20 mouse cellular contexts compared by ENCODE assay signal in the genomic region with DNA sequence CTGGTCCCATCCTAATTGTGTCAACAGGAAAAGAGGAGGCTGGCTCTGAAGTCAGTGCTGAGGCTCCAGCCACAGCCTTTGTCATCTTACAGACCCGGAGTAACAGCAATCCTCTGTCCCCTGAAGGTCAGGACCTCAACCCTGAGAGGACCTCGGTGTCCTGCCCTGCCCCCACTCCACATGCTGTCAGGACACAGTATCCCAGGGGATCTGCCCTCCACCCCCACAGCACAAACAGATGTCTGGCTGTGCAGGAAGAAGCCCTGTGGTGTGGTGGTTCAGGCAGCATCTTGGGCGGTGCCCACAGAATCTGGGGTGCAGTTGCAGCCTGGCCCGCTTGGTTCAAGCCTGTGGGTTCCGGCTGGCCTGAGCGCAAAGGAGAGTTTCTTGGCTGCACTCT. TPM values are rescaled to one million over a fixed set of nuclear protein-coding genes. Genes with fewer than 3 reads are reported as not detected.
A peak's percentile ranks its signal among the peaks of the same experiment; 100 is the strongest.
DNase-seq lines count a peak whose midpoint lies in the region; ATAC-seq and TF ChIP-seq lines count a peak whose summit lies in the region.
"Had no signal": no experiment of that assay in that cellular context is flagged by ENCODE, and none has a peak within 500 bp of the region (broad histone marks: within the 10 kb centered on the region; RNA-seq: fewer than 3 reads in every experiment).

No protein-coding gene starts in this region.

- TF ChIP-seq POLR2A in heart, adult 2 months (IDR thresholded peaks at IDR 0.05; ENCODE audit: insufficient read depth, low read depth, low read length), result no peak

- no peaks in the 10 kb centered on the region for H3K79me2 ChIP-seq in heart, adult 2 months (replicated peaks; ENCODE audit: control insufficient read depth, insufficient read depth, low read length)

- H3K9ac ChIP-seq in kidney, embryonic 14.5 days (ENCODE audit: low read depth, low read length), result no peak overlapping the region
- no peak overlapping the region for H3K9ac ChIP-seq in heart, adult 2 months (ENCODE audit: low read depth, low read length)
- H3K9ac ChIP-seq: embryonic facial prominence, embryonic 13.5 days; heart, embryonic 15.5 days; liver, postnatal 0 days; neural tube, embryonic 12.5 days had no signal

- DNase-seq in gastrocnemius, adult 18-20 months (ENCODE audit: low spot score), result peak; percentile 38
- no peak for DNase-seq in gastrocnemius, postnatal 4 days (ENCODE audit: low spot score in 2 of 2)
- no peak for DNase-seq in kidney, adult 18-20 months
- peak; percentile 31 for DNase-seq in embryonic facial prominence, embryonic 10.5 days (ENCODE audit: low spot score)
- peak; percentile 38 for DNase-seq in mesoderm, embryonic 11.5 days (ENCODE audit: low read depth, low spot score)
- no peak for DNase-seq in heart, adult 2 months
- DNase-seq: adrenal gland, postnatal 36 days; B cell, adult 2 months; cerebellum, adult 18-20 months; cerebellum, postnatal 25 days; liver, postnatal 0 days; right cerebral cortex, adult 18-20 months had no signal

- intact Hi-C loops in heart, adult 2 months (cut with DNase I), result no loop called here

- 48% methylated on average over 6 of the region's 6 CpGs for WGBS in kidney, embryonic 14.5 days
- 32% methylated on average over 6 of the region's 6 CpGs for WGBS in embryonic facial prominence, embryonic 10.5 days
- 62% methylated on average over 6 of the region's 6 CpGs for WGBS in heart, adult 2 months

- peak; percentile 28; the same call in 1 of the 2 replicates for ATAC-seq in kidney, embryonic 14.5 days (ENCODE audit: low FRiP score, low TSS enrichment)
- ATAC-seq: intestine, postnatal 0 days; liver, postnatal 0 days; midbrain, embryonic 16.5 days had no signal

- no peaks in the 10 kb centered on the region for H3K4me1 ChIP-seq in kidney, embryonic 14.5 days (ENCODE audit: control insufficient read depth, insufficient read depth, low read length)
- peaks cover 28% of the 10 kb centered on the region for H3K4me1 ChIP-seq in embryonic facial prominence, embryonic 10.5 days
- peaks cover 3% of the 10 kb centered on the region; the same call in 1 of the 2 replicates for H3K4me1 ChIP-seq in heart, adult 2 months (ENCODE audit: control insufficient read depth, insufficient read depth, low read length)
- H3K4me1 ChIP-seq: megakaryocyte, embryonic 14.5 days had no signal

- no peaks in the 10 kb centered on the region for H3K9me3 ChIP-seq in kidney, embryonic 14.5 days (ENCODE audit: control insufficient read depth, low read length)
- H3K9me3 ChIP-seq in embryonic facial prominence, embryonic 10.5 days, result no peaks in the 10 kb centered on the region
- H3K9me3 ChIP-seq: embryonic facial prominence, embryonic 13.5 days; heart, embryonic 15.5 days; megakaryocyte, embryonic 14.5 days; neural tube, embryonic 12.5 days had no signal

- no peaks in the 10 kb centered on the region for H3K27me3 ChIP-seq in kidney, embryonic 14.5 days (ENCODE audit: control insufficient read depth, insufficient read depth, low read length)
- no peaks in the 10 kb centered on the region for H3K27me3 ChIP-seq in embryonic facial prominence, embryonic 10.5 days (replicated peaks; ENCODE audit: low read depth, poor library complexity, severe bottlenecking)
- H3K27me3 ChIP-seq in heart, adult 2 months (ENCODE audit: control insufficient read depth, insufficient read depth, low read length), result no peaks in the 10 kb centered on the region
- H3K27me3 ChIP-seq: neural tube, embryonic 12.5 days had no signal

- TF ChIP-seq EP300 in heart, adult 2 months (IDR thresholded peaks at IDR 0.05; ENCODE audit: insufficient read depth, low read depth, low read length), result no peak

- no peaks in the 10 kb centered on the region for H3K36me3 ChIP-seq in kidney, embryonic 14.5 days (ENCODE audit: control insufficient read depth, insufficient read depth, low read length)
- no peaks in the 10 kb centered on the region for H3K36me3 ChIP-seq in embryonic facial prominence, embryonic 10.5 days (replicated peaks)
- no peaks in the 10 kb centered on the region for H3K36me3 ChIP-seq in heart, adult 2 months (ENCODE audit: control insufficient read depth, insufficient read depth, low read length)
- H3K36me3 ChIP-seq: embryonic facial prominence, embryonic 13.5 days; heart, embryonic 15.5 days; neural tube, embryonic 12.5 days had no signal

- H3K4me3 ChIP-seq in kidney, embryonic 14.5 days (ENCODE audit: low read length), result no peak overlapping the region
- H3K4me3 ChIP-seq in embryonic facial prominence, embryonic 10.5 days, result no peak overlapping the region
- H3K4me3 ChIP-seq in heart, adult 2 months, result no peak overlapping the region
- H3K4me3 ChIP-seq: embryonic facial prominence, embryonic 13.5 days; heart, embryonic 15.5 days; megakaryocyte, embryonic 14.5 days; neural tube, embryonic 12.5 days had no signal

- H3K4me2 ChIP-seq in kidney, embryonic 14.5 days (replicated peaks; ENCODE audit: low read depth, low read length), result no peak overlapping the region
- H3K4me2 ChIP-seq: embryonic facial prominence, embryonic 13.5 days; heart, embryonic 15.5 days; neural tube, embryonic 12.5 days had no signal

- no peak overlapping the region for H3K27ac ChIP-seq in kidney, embryonic 14.5 days (ENCODE audit: low read depth, low read length)
- peak overlapping the region; percentile 68 for H3K27ac ChIP-seq in embryonic facial prominence, embryonic 10.5 days (replicated peaks)
- H3K27ac ChIP-seq in heart, adult 2 months, result no peak overlapping the region
- H3K27ac ChIP-seq: embryonic facial prominence, embryonic 13.5 days; heart, embryonic 15.5 days; kidney, postnatal 0 days; neural tube, embryonic 12.5 days had no signal

- no peak for TF ChIP-seq CTCF in heart, adult 2 months (IDR thresholded peaks at IDR 0.05)

RNA-seq across cellular contexts. Expression of gene Gpc1, which starts 48.9 kb away (rescaled TPM):
- total RNA-seq in gastrocnemius, adult 18-20 months (2021), result 100 to 1,000 TPM; 223 to 227 TPM
- total RNA-seq in gastrocnemius, postnatal 4 days (2021), result 100 to 1,000 TPM; 238 to 250 TPM
- polyA plus RNA-seq in kidney, embryonic 14.5 days (2014; fragmentation: Nextera tagmentation; extraction: Ambion mirVana), result 46.1 and 55.6 TPM in 2 replicates
- 84.1 and 89.0 TPM in 2 replicates for polyA plus RNA-seq in embryonic facial prominence, embryonic 10.5 days (2016; fragmentation: Nextera tagmentation; extraction: Ambion mirVana)
- total RNA-seq in heart, adult 2 months (2021), result 100 to 1,000 TPM; 428 to 505 TPM
- 249 and 279 TPM in 2 replicates for polyA plus RNA-seq in heart, adult 2 months (2012; rRNA removed)

Comparison
In these comparisons a context has a peak if more than half of its experiments do, and no peak if none do; other contexts are left out.
1. DNase-seq: peak in gastrocnemius, adult 18-20 months (single experiment), embryonic facial prominence, embryonic 10.5 days (single experiment) and mesoderm, embryonic 11.5 days (single experiment); none in gastrocnemius, postnatal 4 days (0 of 2), kidney, adult 18-20 months (single experiment) and heart, adult 2 months (0 of 2).